Mouse (Mus musculus) inflammation-experienced regulatory T-cells, adult 6 months (primary cell): Measurements from ENCODE around the gene Dock1. TPM values are rescaled to one million over a fixed set of nuclear protein-coding genes. Genes with fewer than 3 reads are reported as not detected.

Source experiments
- ATAC-seq: one replicate; pipeline ENCODE4 v1.8.0; 2017
- polyA plus RNA-seq, 3 experiments: library from polyadenylated mRNA; unstranded; fragments of 100-300 nt; shearing (Covaris generic); gene quantifications; one replicate each; pipeline ENCODE4 v1.2.1; 2017

Dock1 gene
- polyA plus RNA-seq, 3 experiments from 2014 or later = 0.11 TPM; not detected in 2

DNA sequence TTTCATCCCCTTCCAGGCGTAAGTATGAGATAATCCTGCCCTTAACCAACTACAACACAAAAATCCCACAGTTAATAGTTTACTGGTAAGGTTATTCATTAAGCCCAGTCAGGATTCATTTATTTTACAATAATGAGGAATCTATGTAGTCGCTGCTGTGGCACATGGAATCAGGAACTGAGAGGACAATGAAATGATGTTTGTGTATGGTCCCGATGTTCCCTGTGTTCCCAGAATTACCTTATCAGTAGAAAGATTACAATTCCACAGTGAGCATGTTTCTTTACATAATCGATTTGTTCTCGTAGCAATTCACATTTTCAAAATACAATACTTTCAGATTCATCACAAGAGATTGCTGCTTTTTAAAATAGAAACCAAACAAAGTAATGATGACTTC is 83.0 kb downstream of the Dock1 start:
- ATAC-seq = no peak

DNA sequence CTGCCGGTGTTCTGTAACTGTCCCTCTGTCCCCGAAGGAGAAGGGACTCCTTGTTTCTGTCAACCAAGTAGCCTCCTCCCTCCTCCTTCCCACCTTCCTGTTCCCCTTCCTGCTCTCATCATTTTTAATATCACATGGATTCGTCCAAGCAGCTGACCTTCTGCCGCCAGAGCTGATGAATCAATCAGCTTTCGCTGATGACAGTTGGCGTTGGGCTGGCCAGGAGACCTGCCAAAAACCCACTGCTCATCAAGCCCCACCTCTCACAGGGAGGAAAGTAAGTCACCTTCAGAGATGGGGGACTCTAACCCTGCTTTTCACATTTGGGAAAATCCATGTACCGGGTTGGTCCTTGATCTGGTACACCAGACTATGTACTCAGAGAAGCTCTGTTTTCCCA is 87.2 kb downstream of the Dock1 start:
- ATAC-seq = no peak

DNA sequence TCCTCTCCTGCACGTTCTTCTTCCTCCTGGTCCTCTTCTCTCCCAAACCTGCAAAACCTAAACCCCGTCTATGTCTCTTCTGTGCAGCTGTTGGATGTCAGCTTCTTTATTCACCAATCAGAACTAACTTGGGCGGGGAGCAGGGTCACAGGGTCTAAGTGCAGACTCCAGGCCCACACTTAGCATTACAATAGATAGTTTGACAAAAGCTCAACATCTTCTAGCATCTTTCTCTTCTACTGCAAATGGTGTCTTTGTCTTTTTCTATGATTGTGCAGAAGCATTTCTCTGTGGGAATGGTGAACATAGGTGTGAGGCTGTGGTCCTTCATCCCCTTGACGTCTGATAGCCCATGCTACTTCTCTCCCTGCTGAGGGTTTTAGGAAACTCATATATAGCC is 91.3 kb downstream of the Dock1 start:
- no peak for ATAC-seq

DNA sequence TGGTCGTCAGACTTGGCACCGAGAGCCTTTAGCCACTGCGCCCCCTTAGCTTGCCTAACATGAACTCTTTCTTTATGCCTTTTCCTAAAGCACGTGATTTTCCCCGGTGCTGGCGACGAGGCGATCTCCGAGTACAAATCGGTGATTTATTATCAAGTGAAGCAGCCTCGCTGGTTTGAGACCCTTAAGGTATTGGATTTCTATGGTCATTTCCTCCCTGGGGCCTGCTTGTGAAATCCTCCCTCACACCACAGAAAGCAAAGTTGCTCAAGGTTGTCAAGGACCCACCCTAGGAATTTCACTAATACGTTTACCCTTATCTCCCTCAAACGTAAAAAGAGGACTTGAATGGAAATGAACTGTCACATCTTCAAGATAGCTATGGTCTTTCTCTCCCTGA is 94.7 kb downstream of the Dock1 start:
- no peak for ATAC-seq

DNA sequence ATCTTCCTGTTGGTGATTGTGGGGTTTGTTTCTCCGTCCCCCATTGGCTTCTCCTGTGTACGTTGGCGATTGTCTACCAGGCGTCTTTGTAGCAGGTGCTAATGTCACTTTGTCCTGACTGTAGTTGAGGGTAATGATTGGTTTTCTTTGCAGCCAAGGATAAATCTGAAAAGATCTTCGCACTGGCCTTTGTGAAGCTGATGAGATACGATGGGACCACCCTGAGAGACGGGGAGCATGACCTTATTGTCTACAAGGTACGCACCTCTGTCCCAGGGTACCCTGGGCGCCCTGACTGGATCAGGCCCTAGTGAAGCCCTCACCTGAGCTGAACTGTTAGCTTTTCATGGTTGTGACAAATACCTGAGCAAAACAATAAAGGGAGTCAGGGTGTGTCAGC is 100.9 kb downstream of the Dock1 start:
- no peak for ATAC-seq

DNA sequence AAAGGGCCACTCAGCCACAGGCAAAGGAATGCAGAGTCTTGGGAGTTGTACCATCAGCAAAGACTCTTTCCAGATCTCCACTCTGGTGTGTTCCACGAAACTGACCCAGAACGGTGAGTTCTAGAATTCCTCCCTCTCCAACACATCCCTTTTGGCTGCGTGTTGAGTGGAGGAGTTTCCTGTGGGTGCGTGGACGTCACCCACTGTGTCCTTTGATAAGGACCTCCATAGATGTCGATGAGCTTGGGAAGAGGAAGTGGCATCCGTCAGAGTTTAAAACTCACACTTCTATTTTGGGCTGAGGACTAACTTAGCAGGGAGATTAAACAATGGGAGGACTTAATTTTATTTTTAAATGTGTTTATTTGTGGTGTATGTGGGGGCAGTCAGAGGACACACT is 101.9 kb downstream of the Dock1 start:
- no peak for ATAC-seq

DNA sequence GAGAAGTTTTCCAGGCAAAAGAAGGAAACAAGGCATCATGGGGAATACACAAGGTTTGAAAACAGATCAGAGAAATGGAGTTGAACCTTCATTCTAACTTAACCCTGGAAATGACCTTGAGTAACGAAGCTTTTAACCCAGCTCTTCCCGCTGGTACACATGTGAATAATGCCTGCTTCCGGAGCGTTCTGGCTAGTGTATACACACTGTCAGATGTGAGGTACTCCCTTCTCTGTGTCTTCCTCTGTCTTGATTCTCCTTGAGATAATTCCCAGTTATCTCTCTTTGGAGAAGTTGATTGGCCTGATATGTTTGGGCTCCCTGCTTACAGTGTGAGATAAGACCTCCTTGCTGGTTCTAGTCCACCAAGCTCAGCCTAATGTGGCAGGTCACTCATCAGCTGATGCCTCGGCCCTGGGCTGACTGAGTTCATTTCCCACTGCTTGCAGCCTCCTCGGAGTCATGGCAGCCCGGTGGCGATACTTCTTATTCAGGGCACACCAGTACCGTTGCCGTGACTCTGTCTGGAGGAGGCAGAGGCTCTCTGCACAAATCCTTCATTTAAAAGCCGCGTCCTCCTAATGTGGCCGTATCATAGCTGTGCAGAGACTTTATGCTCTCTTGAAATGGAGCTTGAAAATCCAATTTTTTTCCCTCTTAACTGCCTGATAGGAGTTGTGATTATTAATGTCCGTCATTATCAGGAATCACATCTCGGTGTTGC is 102.6 kb downstream of the Dock1 start:
- ATAC-seq = no peak

DNA sequence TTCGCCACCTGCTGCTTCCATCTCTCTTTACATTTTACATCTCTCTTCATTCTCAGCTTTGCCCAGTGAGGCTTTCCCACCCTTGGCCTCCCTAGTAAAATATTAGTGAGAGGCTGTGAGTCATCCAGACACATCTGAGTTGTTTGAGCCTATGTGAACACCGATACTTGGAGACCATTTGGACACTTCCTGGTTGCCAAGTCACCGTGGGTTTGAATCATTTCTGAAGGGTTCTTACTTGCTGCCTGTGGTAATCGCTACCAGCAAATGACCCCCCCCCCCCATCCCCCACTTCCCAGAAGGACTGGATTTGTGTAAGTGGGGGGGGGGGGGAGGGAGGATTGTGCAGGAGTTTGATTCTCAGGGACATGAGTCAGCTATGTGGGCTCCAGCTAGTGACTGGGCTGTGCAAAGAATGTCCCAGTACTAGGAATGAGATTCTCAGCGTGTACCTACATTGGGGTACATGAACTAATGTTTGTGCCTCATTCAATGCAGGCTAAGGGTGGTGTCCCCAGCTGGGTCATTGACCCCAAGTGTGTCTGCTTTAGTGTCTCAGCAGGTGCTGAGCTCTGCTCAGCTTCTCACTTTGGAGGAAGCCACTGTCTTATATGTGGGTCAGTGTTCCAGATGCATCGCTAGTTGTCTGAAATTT is 103.4 kb downstream of the Dock1 start:
- no peak for ATAC-seq

DNA sequence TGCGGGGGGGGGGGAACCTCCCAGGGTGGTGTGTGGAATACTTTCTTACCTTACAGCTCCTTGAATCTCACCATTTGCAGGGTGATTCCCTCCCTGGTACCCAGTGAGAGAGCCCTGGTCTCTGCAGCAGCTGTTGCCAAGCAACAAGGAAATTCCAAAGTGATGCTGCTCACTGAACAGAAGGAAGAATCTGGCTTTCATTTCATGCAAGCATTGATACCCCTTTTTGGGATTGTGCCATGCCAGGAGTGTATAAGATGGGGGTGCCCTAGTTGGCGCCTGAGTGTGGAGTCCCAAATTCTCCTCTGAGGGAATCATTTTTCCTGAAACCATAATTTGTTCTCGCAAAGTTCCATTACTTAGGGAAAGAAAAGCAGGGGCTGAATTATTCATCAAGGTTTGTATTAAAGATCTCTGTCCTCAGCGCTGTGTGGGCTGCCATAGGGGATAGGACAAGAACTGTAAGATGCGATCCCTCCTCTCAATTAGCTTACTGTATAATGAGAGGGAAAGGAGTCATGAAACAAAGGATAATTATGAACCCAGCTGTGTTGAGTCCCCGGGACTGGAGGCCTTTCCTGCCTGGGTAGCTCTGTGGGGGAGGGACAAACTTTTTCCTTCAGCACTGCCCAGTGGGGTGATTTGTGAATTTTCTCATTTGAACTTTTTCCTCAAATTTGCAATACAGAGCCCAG is 104.2 kb downstream of the Dock1 start:
- no peak for ATAC-seq

DNA sequence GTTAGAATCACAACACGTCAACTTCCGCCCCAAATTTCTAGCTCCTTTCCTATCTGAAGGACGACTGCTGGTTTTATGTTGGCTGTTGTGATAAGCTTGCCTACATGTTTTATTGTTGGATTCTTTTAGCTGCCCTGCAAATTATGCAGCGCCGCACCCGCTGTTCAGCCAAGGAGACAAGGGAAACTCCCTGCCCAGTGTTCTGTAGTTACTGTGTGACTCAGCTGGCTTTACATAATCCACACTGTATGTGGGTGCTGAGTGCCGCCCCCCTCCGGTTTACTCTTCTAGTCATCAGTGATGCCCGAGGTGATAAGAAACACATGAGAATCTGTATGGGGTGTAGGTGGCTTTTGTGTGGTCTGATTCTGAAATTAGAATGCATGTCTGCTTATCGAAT is 105.2 kb downstream of the Dock1 start:
- ATAC-seq = no peak

DNA sequence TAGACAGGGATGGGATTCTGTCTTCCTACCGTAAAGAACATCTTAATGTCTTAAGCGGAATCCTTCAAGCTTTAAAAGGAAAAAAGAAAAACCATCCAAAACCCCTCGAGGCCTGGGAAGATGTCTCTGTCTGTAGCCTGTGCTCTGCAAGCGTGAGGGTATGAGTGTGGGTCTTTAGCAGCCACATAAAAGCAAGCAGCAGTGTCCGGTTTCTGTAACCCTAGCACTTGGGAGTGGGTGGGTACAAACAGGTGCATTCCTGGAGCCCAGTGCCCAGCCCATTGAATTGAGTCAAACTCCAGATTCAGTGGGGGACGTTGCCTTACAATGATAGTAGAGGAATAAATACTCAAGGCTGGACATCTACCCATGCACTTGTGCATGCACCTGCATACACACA is 105.9 kb downstream of the Dock1 start:
- ATAC-seq = no peak

DNA sequence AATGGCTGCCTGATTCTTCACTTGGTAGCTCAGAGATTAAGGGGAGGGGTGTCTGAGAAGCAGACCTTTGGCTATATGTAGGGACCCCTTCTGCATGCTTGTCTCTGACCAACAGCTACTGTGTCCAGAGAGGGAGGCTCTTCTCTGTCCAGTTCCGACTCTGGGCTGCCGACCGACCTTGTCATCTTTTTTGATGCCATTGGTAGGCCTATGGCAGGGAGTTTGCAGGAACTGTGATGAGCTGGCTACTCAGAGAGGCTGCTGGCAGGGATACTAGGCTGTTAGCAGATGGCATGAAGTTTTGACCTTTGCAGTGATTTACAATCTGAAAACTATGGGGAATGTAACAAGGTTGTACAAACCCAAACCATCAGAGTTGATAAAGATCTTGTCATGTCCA is 109.3 kb downstream of the Dock1 start:
- no peak for ATAC-seq

DNA sequence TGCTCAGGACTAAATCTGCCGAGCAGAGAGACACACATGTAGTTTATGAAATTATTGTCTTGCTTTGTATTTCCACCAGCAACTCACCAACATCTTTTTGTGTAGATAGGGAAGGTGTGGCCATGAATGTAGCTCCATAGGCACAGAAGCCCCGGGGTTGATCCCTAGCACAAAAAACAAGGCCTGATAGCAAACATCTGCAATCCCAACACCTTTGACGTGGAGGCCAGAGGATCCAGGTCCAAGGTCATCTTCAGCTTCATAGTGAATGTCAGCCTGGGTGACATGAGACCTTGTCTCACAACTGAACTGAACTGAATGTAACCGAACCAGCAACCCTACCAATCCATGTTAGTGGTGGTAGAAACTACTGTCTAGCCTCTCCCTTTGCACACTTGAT is 116.7 kb downstream of the Dock1 start:
- no peak for ATAC-seq

DNA sequence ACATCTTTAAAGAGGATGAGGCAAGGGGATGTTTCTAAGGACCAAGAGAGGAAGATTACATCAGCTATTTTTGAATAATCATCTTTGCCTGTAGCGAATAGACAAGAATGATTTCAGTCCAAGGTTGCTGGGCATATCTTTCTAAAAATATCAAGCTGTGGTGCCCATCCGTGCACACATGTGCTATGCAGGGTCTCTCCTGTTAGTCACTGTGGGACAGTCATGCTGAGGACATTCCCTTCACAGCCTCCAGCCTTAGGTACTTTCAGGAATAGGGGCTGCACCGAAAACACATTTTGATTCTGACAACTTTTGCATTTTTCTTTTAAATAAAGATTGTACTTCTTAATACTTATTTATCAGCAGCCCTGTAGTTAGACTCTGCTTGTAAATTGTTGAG is 124.4 kb downstream of the Dock1 start:
- ATAC-seq = no peak

DNA sequence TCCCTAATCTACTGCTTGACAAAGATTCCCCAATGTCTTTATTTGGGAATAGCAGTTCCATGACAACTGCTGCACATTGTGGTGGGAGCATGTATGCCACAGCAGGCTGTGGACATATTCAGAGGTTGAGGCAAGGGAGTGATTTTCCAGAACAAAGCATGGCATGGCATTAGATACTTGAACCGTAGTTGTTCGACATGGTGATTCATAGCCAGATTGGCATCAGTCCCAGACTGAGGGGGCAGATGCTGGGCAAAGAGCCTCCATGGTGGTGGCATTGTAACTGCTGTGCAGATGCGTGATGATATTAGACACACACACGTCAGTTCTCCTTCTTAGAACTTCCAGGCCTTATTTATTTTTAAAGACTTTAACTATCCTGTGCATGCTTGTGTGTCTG is 129.6 kb downstream of the Dock1 start:
- ATAC-seq = no peak

DNA sequence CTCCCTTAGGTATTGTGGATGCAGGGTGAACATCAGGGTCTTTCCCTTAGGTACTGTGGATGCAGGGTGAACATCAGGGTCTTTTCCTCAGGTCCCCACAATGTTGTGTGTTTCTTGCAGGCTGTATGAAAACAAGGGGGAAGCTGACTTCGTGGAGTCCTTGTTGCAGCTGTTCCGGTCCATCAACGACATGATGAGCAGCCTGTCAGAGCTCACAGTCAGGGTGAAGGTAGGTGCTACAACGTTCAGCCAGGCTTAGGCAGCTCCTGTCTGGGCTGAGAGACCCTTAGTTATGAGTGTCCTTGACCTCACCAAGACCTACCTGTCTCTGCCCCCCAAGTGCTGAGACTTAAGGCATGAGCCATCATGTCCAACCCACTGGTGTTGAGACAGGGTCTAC is 134.0 kb downstream of the Dock1 start:
- ATAC-seq = no peak

DNA sequence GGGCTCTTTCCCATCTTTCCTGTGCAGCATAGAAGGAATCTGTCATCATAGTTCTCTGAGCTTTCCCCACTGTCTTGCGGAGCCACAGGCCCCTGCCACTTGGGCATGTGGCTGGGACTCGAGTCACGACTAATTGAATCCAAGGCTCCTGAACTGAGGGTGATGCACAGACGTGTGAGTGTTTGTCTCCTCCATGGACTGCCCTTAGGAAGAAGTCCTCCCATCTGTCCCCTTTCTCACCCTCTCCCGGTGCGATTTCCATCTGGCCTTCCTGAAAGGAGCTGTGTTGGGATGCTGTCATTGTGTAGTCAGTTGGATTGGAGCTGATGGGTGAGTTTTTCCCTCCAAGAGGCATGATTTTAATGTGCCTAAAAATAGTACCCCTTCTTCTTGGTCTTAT is 136.3 kb downstream of the Dock1 start:
- no peak for ATAC-seq

DNA sequence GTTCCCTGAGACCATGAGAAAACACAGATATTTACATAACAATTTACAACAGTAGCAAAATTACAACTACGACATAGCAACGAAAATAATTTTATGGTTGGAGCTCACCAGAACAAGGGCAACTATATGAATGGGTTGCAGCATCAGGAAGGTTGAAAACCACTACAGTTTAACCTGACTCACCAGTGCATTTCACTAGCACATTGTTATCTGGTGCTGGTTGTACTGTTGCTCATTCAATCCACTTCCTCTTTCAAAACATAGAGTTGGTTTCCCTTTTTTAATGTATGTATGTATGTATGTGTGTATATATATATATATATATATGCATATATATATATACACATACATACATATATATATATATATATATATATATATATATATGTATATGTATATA is 138.0 kb downstream of the Dock1 start:
- ATAC-seq = no peak

DNA sequence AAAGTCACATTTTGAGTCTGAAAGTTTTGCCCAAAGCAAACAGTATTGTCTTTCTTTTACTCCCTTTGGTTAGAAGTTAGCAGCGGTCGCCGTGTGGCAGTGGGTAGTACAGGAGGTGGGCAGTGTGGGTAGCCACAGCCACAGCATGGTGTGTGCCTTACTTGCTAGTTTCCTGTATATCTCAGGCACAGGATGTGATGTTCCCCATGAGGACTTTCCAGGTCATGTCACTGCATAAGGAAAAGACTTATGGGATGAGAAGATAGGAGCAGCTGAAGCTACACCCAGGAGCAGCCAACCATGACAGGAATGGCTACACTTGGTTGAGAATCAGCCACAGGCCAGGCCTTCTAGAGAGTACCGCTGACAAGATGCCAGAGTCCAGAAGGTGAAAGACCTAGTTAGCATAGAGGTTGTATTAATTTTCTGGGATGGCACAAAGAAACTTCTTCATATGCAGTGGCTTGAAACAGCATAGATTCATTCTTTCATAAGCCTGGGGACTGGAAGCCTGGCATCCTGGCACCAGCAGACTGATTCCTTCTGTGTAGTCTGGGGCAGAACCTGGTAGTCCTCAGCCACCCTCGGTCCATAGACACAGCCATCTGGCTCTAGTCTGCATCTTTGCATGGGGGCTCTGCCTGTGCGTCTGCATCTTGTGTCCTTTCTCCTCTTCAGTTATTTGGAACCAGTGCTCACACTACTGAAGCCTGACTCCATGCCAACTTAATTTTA is 139.0 kb downstream of the Dock1 start:
- no peak for ATAC-seq

DNA sequence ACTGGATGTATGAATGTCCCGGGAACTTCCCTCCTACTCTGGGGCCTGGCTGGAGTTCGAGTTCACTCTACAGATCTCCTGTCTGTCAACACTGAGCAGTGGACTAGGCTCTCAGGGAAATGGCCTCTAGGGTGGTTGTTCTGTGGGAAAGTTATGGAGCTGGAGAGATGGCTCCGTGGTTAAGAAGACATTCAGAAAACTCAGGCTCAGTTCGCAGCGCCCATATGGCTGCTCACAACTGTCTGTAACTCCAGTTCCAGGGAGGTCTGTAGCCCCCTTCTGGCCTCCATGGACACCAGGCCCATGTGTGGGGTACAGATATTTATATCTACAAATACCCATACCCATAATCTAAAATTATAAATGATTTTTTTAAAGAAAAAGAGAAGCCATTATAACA is 148.0 kb downstream of the Dock1 start:
- ATAC-seq = no peak

DNA sequence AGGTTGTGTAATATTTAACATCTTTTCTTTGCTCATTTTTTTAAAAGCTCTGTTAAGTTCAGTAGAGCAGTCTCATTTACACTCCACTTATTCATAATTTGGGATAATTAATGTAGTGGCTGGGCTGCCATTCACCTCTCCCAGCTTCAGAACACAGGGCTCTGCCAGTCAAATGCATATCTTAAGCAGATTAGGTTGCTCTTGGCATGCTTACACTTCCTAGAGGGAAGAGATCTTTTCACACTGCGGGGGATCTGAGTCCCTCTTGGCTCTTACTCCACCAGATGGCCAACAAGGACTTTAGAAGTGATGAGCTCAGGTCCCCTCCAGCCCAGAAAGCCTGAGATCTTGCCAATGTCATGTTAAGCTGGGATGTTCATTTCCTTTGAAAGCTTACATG is 150.8 kb downstream of the Dock1 start:
- no peak for ATAC-seq

DNA sequence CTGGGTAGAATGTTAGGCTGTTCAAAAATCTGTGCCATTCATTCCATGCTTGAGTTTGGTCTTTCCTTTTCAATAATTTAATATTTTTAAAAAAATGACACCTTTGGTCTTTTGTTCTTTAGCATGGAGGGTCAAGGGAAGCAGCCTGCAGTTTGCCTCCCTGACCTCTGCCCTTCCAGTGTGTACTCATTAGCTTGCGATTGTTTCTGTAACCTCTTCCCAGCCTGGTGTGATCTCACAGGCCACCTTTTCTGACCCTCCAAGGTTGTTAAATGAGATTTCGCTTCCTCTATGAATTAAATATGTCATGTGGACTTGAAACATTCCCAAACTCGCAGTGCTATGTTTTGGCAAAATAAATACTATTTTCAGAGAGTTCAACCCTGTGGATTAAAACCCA is 151.6 kb downstream of the Dock1 start:
- no peak for ATAC-seq

DNA sequence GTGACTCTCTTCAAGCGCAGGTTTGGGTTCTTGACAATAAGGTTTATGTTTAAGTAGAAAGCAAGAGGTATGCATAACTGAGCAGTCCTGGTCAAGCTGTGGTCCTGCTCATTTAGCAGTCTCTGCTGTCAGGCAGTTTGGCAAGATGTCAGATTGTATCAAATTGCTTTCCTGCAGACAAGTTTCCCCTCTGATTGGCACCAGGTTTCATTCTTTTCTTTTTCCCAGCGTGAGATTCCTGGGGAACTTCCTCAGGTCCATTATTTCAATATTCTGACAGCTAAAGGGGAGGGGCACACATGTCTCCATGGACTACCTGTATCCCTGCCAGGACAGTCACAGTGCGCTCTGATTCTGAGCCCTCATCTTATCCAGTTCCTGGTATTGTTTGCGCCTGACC is 153.4 kb downstream of the Dock1 start:
- no peak for ATAC-seq

DNA sequence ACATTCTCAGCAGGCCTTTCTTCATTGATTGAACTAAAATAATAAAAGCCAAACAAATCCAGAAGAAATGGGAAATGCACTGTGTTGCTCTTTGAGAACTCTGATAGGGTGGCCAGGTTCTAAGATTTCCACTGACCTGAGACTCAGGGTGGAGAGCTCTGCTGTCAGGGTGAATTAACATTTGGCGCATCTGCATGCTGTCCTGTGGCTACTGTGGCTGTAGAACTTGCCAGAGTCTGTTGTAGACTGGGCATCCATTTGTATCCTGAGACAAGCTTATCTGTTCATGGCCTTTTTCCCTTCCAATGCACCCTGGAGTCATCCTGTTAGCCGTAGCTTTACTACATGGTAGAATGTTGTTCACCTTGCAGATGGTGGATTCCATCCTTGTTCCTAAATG is 169.6 kb downstream of the Dock1 start:
- no peak for ATAC-seq
